In the genomic region with DNA sequence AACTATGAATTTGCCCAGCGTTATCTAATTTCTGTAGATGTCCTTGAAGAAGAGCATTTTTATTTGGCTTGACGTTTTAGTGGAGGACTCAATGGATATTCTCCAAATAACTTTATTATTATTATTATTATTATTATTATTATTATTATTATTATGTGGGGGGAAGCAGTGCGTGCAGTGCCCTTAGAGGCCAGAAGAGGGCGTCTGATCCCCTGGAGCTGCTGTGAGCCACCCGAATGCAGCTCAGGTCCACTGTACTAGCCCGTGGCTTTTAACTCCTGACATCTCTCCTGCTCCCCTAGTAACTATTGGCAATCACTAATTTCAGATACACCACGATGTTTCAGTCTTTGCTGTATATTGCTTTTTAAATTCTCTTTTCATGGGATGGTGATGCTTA, we compare ENCODE assay signal across 9 mouse cellular contexts. TPM values are rescaled to one million over a fixed set of nuclear protein-coding genes. Genes with fewer than 3 reads are reported as not detected.
DNase-seq lines count a peak whose midpoint lies in the region; ATAC-seq and TF ChIP-seq lines count a peak whose summit lies in the region.
"Had no signal": no experiment of that assay in that cellular context is flagged by ENCODE, and none has a peak within 500 bp of the region (broad histone marks: within the 10 kb centered on the region; RNA-seq: fewer than 3 reads in every experiment).

No protein-coding gene starts in this region.

- no peak overlapping the region for H3K4me2 ChIP-seq in liver, embryonic 16.5 days (ENCODE audit: low read depth, low read length)
- H3K4me2 ChIP-seq: forebrain, embryonic 15.5 days had no signal

- no peak overlapping the region; the same call in 1 of the 2 replicates for H3K27ac ChIP-seq in left cerebral cortex, adult 2 months
- no peak overlapping the region for H3K27ac ChIP-seq in liver, embryonic 16.5 days (ENCODE audit: low read length)
- H3K27ac ChIP-seq: forebrain, embryonic 15.5 days had no signal

- peak; percentile 59 for TF ChIP-seq CTCF in left cerebral cortex, adult 2 months (IDR thresholded peaks at IDR 0.05)

- intact Hi-C loops in left cerebral cortex, adult 2 months (cut with DNase I) = no loop called here
- intact Hi-C loops in left cerebral cortex, postnatal 25 days (cut with DNase I) = no loop called here

- no peaks in the 10 kb centered on the region for H3K27me3 ChIP-seq in liver, embryonic 16.5 days (ENCODE audit: control insufficient read depth, insufficient read depth, low read depth, low read length)
- H3K27me3 ChIP-seq: forebrain, embryonic 15.5 days had no signal

- WGBS in liver, embryonic 16.5 days (ENCODE audit: insufficient replicate concordance) = 43% methylated on average over 7 of the region's 7 CpGs

- no peak for DNase-seq in left cerebral cortex, adult 2 months (ENCODE audit: extremely low spot score in 1 of 2, low spot score in 2 of 2)
- no peak for DNase-seq in left cerebral cortex, postnatal 25 days (ENCODE audit: low spot score in 2 of 2)
- DNase-seq in ES-CJ7 (ENCODE audit: low read depth, low spot score) = peak; percentile 29
- DNase-seq in c-Kit-positive CD71-positive TER-119-negative erythroid progenitor cells, embryonic 14.5 days (ENCODE audit: low read depth) = peak; percentile 29
- DNase-seq in right cerebral cortex, postnatal 25 days = no peak
- no peak for DNase-seq in left cerebral cortex, adult 18-20 months (ENCODE audit: low spot score in 2 of 2)

- H3K36me3 ChIP-seq in liver, embryonic 16.5 days (ENCODE audit: control insufficient read depth, insufficient read depth) = no peaks in the 10 kb centered on the region

- no peaks in the 10 kb centered on the region for H3K9me3 ChIP-seq in liver, embryonic 16.5 days (replicated peaks; ENCODE audit: control insufficient read depth, low read length)
- H3K9me3 ChIP-seq: forebrain, embryonic 15.5 days had no signal

- ATAC-seq in liver, embryonic 16.5 days (ENCODE audit: low read depth) = peak; percentile 53
- ATAC-seq: forebrain, embryonic 15.5 days had no signal

- no peak overlapping the region for H3K4me3 ChIP-seq in left cerebral cortex, adult 2 months
- no peak overlapping the region for H3K4me3 ChIP-seq in liver, embryonic 16.5 days (ENCODE audit: low read depth, low read length)
- H3K4me3 ChIP-seq: forebrain, embryonic 15.5 days had no signal

- peaks cover 14% of the 10 kb centered on the region for H3K4me1 ChIP-seq in liver, embryonic 16.5 days (ENCODE audit: control insufficient read depth, low read depth, low read length)

- no peak overlapping the region for H3K9ac ChIP-seq in liver, embryonic 16.5 days (ENCODE audit: low read depth, low read length)
- H3K9ac ChIP-seq: forebrain, embryonic 15.5 days had no signal

RNA-seq across cellular contexts. Expression of gene Kctd6, which starts 6.4 kb away (rescaled TPM):
- total RNA-seq in left cerebral cortex, adult 2 months (2021) = 10 to 100 TPM; 41.5 to 42.1 TPM
- total RNA-seq in left cerebral cortex, postnatal 25 days (2021) = 10 to 100 TPM; 40.5 to 43.5 TPM
- 1.2 TPM in 2 replicates for polyA plus RNA-seq in liver, embryonic 16.5 days (2015; fragmentation: Nextera tagmentation; extraction: Ambion mirVana)
- 10 to 100 TPM; 40.9 to 43.6 TPM for total RNA-seq in left cerebral cortex, adult 18-20 months (2021)

RNA-seq across cellular contexts. Expression of gene Acox2, which starts 38.8 kb away (rescaled TPM):
- under 1 TPM in 1 of 2 experiments, not detected in 1; 0.36 TPM for total RNA-seq in left cerebral cortex, adult 2 months (2021)
- total RNA-seq in left cerebral cortex, postnatal 25 days (2021) = not detected
- polyA plus RNA-seq in liver, embryonic 16.5 days (2015; fragmentation: Nextera tagmentation; extraction: Ambion mirVana) = 63.5 and 74.1 TPM in 2 replicates
- total RNA-seq in left cerebral cortex, adult 18-20 months (2021) = not detected
- polyA plus RNA-seq: forebrain, embryonic 15.5 days; limb, embryonic 11.5 days had no signal

RNA-seq across cellular contexts. Expression of gene Pdhb, which starts 47.5 kb away (rescaled TPM):
- 100 to 1,000 TPM; 159 to 168 TPM for total RNA-seq in left cerebral cortex, adult 2 months (2021)
- 100 to 1,000 TPM; 178 to 185 TPM for total RNA-seq in left cerebral cortex, postnatal 25 days (2021)
- 103 and 107 TPM in 2 replicates for polyA plus RNA-seq in liver, embryonic 16.5 days (2015; fragmentation: Nextera tagmentation; extraction: Ambion mirVana)
- total RNA-seq in left cerebral cortex, adult 18-20 months (2021) = 100 to 1,000 TPM; 156 to 161 TPM

Comparison
In these comparisons a context has a peak if more than half of its experiments do, and no peak if none do; other contexts are left out.
1. DNase-seq: peak in ES-CJ7 (single experiment) and c-Kit-positive CD71-positive TER-119-negative erythroid progenitor cells, embryonic 14.5 days (single experiment); none in left cerebral cortex, adult 2 months (0 of 2), left cerebral cortex, postnatal 25 days (0 of 2), right cerebral cortex, postnatal 25 days (single experiment) and left cerebral cortex, adult 18-20 months (0 of 2).